Mouse (Mus musculus) liver, embryonic 15.5 days (tissue): Measurements from ENCODE around the gene Vac14. TPM values are rescaled to one million over a fixed set of nuclear protein-coding genes. Genes with fewer than 3 reads are reported as not detected.

Experiments used
- ATAC-seq: fragments of 200-750 bp; cut with Nextera tagmentation; 2 replicates; pipeline ENCODE4 v1.8.0; 2017; ENCODE audit warnings: moderate number of reproducible peaks, mild to moderate bottlenecking, moderate library complexity; ENCODE audit not compliant: insufficient read depth
- H3K27ac ChIP-seq: fragments of 300-500 bp; sonication (generic); replicated peaks from 2 replicates; pipeline ENCODE4 v1.5.1; 2015; ENCODE audit warnings: mild to moderate bottlenecking, inconsistent platforms
- H3K27me3 ChIP-seq: fragments of 300-500 bp; sonication (generic); 2 replicates; pipeline ENCODE4 v1.6.1; 2015; ENCODE audit warnings: mild to moderate bottlenecking, inconsistent platforms
- H3K36me3 ChIP-seq: fragments of 300-500 bp; sonication (generic); replicated peaks from 2 replicates; pipeline ENCODE4 v1.6.1; 2015; ENCODE audit warnings: moderate library complexity, mild to moderate bottlenecking, inconsistent platforms
- H3K4me1 ChIP-seq: fragments of 300-500 bp; sonication (generic); replicated peaks from 2 replicates; pipeline ENCODE4 v1.6.1; 2015; ENCODE audit warnings: inconsistent platforms
- H3K4me2 ChIP-seq: fragments of 300-500 bp; sonication (generic); 2 replicates; pipeline ENCODE4 v1.6.1; 2015; ENCODE audit warnings: moderate library complexity, mild to moderate bottlenecking, inconsistent platforms
- H3K4me3 ChIP-seq: fragments of 300-500 bp; sonication (generic); replicated peaks from 2 replicates; pipeline ENCODE4 v1.5.1; 2015; ENCODE audit warnings: mild to moderate bottlenecking, inconsistent platforms
- H3K9ac ChIP-seq: fragments of 300-500 bp; sonication (generic); 2 replicates; pipeline ENCODE4 v1.6.1; 2015; ENCODE audit warnings: moderate library complexity, mild to moderate bottlenecking, inconsistent platforms
- H3K9me3 ChIP-seq: fragments of 300-500 bp; sonication (generic); replicated peaks from 2 replicates; pipeline ENCODE4 v1.6.1; 2016; ENCODE audit warnings: inconsistent platforms
- WGBS: fragments of 180-500 bp; shearing (Covaris S2); methylation state at CpG from one replicate; pipeline ENCODE4 v1.1.7; 2015; ENCODE audit warnings: mixed read lengths; ENCODE audit not compliant: insufficient replicate concordance; 5-methylcytosine and 5-hydroxymethylcytosine counted together
- polyA plus RNA-seq: library from polyadenylated mRNA; unstranded; fragments of >200 nt; fragmentation: Nextera tagmentation; extraction: Ambion mirVana; gene quantifications from 2 replicates; pipeline ENCODE4 v1.2.1, GENCODE M21; 2015

Vac14 gene
- polyA plus RNA-seq, 1 experiment from 2014 or later: 12.5 TPM

DNA sequence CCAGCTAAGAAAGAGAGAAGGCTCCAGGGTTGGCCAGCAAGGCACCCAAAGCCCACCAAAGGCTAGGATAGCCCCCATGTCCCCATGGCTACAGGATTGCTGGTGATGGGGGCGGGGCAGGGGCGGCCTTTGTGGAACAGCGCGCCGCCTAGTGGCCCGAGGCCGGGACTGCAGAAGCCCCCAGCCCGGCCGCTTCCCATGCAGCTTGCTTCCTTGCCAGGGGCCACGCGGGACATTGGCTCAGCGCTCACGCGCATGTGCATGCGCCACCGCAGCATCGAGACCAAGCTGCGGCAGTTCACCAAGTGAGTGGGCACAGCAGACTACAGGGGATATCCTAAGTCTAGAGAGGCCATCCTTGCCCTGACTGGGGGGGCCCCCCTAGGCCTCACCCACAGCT lies 108.5 kb downstream of the Vac14 start:
- H3K27me3 ChIP-seq: peaks cover 19% of the 10 kb centered on the region
- H3K27ac ChIP-seq: no peak overlapping the region
- ATAC-seq: no peak
- no peaks in the 10 kb centered on the region for H3K9me3 ChIP-seq
- no peak overlapping the region for H3K4me3 ChIP-seq
- no peaks in the 10 kb centered on the region for H3K36me3 ChIP-seq
- H3K4me2 ChIP-seq: no peak overlapping the region
- H3K9ac ChIP-seq: no peak overlapping the region
- 13% methylated on average over 18 of the region's 18 CpGs for WGBS
- peaks cover 16% of the 10 kb centered on the region for H3K4me1 ChIP-seq

DNA sequence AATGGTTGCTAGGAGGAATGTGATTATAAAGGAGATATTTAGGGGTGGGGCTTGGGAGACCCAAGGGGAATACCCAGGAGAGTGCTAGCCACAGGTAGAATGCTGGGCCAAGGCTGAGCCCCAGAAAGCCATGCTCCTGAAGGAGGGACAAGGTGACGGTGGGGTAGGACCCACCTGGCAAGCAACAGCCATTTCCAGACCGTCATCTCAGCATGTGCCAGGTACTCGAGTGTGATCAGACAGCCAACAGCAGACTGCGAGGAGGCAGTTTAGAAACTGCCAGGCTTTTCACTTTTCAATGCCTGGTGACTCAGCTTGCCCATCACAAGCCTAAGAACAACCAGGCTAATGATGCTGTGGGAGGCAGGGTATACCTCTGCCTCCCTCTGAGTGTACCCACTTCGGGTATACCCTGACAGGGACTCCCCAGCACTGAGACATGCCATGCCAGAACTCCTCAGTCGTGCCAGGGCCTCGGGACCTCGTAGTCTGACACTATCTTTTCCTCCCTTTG lies 113.0 kb downstream of the Vac14 start:
- Histone ChIP-seq H3K4me1 (no peaks in the 10 kb centered on the region), H3K4me2 (no peak overlapping the region), H3K9me3 (no peaks in the 10 kb centered on the region), H3K27ac (no peak overlapping the region), H3K4me3 (no peak overlapping the region), H3K36me3 (no peaks in the 10 kb centered on the region), H3K27me3 (no peaks in the 10 kb centered on the region), H3K9ac (no peak overlapping the region)
- 73% methylated on average over 8 of the region's 8 CpGs for WGBS
- no peak for ATAC-seq

DNA sequence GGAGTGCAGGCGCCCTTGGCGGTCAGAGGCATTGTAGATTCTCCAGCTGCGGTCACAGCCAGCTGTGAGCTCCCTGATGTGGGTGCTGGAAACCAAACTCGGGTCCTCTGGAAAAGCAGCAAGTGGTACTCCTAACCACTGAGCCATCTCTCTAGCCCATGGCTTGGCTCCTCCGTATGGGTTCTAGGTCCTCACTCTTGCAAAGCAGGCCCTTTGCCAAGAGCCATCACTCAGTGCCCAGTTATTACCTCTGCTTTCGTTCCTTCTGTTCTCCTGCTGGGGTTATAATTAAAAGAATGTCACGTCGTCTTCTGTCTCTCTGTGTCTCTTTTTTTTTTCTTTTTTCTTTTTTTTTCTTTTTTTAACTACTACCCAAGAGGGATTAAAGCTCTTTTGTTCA lies 114.7 kb downstream of the Vac14 start:
- Histone ChIP-seq H3K9ac (no peak overlapping the region), H3K4me2 (no peak overlapping the region), H3K9me3 (no peaks in the 10 kb centered on the region), H3K36me3 (no peaks in the 10 kb centered on the region), H3K27me3 (no peaks in the 10 kb centered on the region), H3K4me3 (no peak overlapping the region), H3K4me1 (no peaks in the 10 kb centered on the region), H3K27ac (no peak overlapping the region)
- ATAC-seq: no peak
- WGBS: 70% methylated on average over 8 of the region's 8 CpGs

DNA sequence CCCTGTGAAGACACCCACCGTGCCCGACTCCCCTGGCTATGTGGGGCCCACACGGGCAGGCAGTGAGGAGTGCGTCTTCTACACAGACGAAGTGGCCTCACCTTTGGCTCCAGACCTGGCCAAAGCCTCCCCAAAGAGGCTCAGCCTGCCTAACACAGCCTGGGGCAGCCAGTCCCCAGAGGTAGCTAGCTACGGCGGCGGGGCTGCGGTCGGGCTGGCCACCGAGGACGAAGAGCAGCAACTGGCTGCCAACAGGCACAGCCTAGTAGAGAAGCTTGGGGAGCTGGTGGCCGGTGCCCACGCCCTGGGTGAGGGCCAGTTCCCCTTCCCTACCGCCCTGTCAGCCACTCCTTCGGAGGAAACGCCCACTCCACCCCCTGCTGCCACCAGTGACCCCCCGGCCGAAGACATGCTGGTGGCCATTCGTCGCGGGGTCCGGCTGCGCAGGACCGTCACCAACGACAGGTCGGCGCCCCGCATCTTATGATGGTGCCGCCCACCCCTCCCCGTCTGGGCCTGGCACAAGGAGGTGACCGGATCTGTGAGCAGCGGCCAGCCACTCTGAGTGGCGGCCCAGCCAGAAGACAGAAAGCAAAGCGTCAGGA lies 120.3 kb downstream of the Vac14 start:
- H3K9ac ChIP-seq: no peak overlapping the region
- no peaks in the 10 kb centered on the region for H3K4me1 ChIP-seq
- H3K36me3 ChIP-seq: no peaks in the 10 kb centered on the region
- no peaks in the 10 kb centered on the region for H3K9me3 ChIP-seq
- no peak overlapping the region for H3K4me2 ChIP-seq
- no peaks in the 10 kb centered on the region for H3K27me3 ChIP-seq
- H3K27ac ChIP-seq: no peak overlapping the region
- ATAC-seq: no peak
- WGBS: 87% methylated on average over 35 of the region's 35 CpGs
- no peak overlapping the region for H3K4me3 ChIP-seq

DNA sequence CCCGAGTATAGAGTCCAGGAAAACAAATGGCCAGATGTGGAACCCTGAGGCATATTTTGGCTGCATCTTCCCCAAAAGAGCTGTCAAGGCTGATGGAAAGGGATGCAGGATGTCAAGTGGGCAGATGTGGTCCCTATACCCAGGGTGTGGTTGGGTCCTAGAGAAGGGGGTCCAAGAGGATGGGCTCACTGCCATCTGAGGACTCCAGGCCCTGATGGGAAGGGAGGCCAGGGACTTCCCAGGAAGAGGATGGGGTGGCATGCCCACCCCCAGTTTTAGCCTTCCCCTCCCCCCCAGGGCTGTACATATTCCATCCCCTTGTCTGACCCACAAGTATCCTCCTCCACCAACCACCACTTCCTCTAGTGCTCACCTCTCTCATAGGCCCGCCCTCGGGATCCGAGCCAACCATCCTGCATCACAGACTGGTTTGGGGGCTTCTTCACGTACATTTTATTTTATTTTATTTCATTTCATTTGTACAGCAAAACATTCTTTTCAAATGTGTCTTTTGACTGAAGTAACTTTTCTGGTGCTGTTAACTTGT lies 122.3 kb downstream of the Vac14 start:
- H3K9ac ChIP-seq: no peak overlapping the region
- H3K9me3 ChIP-seq: no peaks in the 10 kb centered on the region
- no peak for ATAC-seq
- H3K4me1 ChIP-seq: no peaks in the 10 kb centered on the region; the same call in 1 of the 2 replicates
- 56% methylated on average over 5 of the region's 5 CpGs for WGBS
- no peak overlapping the region for H3K27ac ChIP-seq
- no peak overlapping the region for H3K4me2 ChIP-seq
- H3K4me3 ChIP-seq: no peak overlapping the region
- H3K36me3 ChIP-seq: no peaks in the 10 kb centered on the region
- H3K27me3 ChIP-seq: no peaks in the 10 kb centered on the region

DNA sequence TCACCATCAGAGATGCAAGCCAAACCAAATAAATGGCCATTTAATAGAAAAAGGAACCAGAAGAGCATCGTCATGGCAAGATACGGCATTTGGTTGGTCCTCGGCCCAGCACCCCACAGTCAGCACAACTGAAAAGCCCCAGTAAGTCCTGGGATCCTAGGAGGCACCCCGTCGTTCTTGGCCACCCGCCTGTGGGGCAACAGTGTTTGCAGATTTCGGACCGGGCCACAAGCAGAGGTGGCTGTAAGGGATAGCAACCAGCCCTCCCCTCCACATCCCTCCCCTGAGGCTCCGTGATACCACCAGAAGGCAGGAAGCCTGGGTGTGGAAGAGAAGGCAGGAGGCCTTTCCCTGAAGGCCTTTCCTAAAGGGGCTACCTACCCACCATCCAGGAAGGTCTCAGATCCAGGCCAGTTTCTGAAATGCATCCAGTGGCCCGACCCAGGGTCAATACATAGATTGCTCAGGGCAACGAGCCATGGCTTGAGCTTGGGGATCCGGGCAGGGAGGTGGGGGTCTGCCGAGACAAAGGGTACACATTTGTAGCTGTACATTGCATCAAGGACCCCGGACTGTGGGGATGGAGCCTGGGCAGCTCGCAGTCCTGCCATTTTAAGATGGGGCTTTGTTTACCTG lies 123.5 kb downstream of the Vac14 start:
- Histone ChIP-seq H3K4me1 (no peaks in the 10 kb centered on the region; the same call in 1 of the 2 replicates), H3K4me3 (no peak overlapping the region), H3K27me3 (no peaks in the 10 kb centered on the region), H3K4me2 (no peak overlapping the region), H3K27ac (no peak overlapping the region), H3K36me3 (no peaks in the 10 kb centered on the region), H3K9me3 (no peaks in the 10 kb centered on the region), H3K9ac (no peak overlapping the region)
- ATAC-seq: no peak
- WGBS: 62% methylated on average over 15 of the region's 15 CpGs

DNA sequence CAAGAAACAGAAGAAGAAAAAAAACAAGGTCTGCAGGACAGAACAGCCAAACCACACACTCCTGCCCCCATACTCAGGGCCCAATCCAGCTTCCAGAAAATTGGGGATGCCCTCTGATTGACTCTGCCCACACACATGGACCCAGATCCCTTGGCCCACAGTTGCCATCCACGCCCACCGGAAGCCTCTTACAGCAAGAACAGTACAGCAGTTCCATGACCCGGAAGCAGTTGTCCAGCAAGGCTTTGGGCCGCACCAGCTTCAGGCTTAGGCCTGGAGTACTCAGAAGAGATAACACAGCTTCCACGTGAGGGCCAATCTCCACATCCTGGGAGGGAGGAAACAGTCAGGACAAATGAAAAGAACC lies 124.0 kb downstream of the Vac14 start:
- Histone ChIP-seq H3K4me2 (no peak overlapping the region), H3K4me3 (no peak overlapping the region), H3K36me3 (no peaks in the 10 kb centered on the region), H3K27me3 (no peaks in the 10 kb centered on the region), H3K4me1 (no peaks in the 10 kb centered on the region; the same call in 1 of the 2 replicates), H3K9ac (no peak overlapping the region), H3K9me3 (no peaks in the 10 kb centered on the region), H3K27ac (no peak overlapping the region)
- ATAC-seq: no peak
- WGBS: 64% methylated on average over 5 of the region's 5 CpGs

DNA sequence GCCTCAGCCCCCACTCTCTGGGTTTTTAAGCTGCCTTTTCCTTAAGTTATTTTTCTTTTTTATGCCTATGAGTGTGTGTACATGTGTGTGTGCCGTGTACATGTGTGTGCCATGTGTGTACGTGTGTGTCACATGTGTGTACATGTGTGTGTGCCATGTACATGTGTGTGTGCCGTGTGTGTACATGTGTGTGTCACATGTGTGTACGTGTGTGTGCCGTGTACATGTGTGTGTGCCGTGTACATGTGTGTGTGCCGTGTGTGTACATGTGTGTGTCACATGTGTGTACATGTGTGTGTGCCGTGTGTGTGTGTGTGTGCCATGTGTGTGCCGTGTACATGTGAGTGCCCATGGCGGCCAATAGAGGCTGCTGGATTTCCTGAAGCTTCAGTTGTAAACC lies 126.8 kb downstream of the Vac14 start:
- H3K4me1 ChIP-seq: no peaks in the 10 kb centered on the region; the same call in 1 of the 2 replicates
- no peak for ATAC-seq
- H3K4me3 ChIP-seq: no peak overlapping the region
- H3K36me3 ChIP-seq: no peaks in the 10 kb centered on the region
- H3K27ac ChIP-seq: no peak overlapping the region
- no peaks in the 10 kb centered on the region for H3K27me3 ChIP-seq
- no peak overlapping the region for H3K9ac ChIP-seq
- no peak overlapping the region for H3K4me2 ChIP-seq
- no peaks in the 10 kb centered on the region for H3K9me3 ChIP-seq
- WGBS: 75% methylated on average over 10 of the region's 10 CpGs

DNA sequence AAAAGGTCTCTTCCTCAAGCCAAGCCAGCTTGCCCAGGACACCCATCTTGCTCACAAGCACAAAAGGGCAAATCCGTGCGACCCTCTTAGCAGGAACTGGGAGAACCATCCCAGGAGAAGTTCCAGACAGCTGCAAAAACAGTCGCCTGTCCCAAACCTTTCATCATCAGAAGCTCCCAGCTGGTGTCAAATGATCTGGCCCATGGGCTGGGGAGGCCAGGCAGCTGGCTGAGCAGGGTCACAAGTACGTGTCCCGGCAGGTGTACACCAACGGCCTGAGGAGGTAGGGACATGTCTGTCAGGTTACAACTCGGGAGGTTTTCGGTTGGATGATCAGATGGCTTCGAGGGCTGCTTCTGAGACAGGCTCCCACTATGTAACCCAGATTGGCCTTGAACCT lies 128.3 kb downstream of the Vac14 start:
- ATAC-seq: no peak
- H3K27ac ChIP-seq: no peak overlapping the region
- WGBS: 58% methylated on average over 9 of the region's 9 CpGs
- H3K27me3 ChIP-seq: no peaks in the 10 kb centered on the region
- H3K4me3 ChIP-seq: no peak overlapping the region
- H3K4me1 ChIP-seq: no peaks in the 10 kb centered on the region; the same call in 1 of the 2 replicates
- H3K9ac ChIP-seq: no peak overlapping the region
- H3K9me3 ChIP-seq: no peaks in the 10 kb centered on the region
- H3K4me2 ChIP-seq: no peak overlapping the region
- H3K36me3 ChIP-seq: no peaks in the 10 kb centered on the region

DNA sequence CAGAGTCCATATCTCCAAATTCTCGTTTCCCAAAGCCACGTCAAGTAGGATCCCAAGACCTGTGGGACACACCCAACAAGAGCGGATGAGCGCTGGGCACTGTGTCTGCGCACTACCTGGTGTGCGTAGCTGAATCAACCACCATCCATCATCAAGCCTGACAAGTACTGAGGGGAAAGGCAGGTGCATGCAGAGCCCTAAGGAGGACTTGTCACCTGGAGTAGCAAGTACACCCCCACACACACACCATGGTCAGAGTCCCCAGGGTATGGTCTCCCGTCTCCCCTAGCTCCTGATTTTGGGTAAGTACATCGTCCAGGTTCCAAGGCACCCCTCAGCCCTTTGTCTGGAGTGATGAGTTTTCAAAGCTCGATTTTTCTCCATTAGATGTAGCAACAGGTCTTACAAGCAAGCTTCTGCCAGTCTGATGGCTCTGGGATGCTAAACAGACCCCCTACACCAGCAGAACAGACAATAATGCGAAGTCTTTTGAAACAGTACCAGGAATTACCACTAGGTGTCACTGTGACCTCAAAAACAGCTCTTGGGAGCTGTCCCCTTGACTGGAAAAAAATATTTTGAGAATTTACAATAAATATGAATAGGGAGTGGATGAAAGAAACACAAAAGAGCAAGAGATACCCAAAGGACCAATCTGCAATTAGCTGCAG lies 131.2 kb downstream of the Vac14 start:
- WGBS: 50% methylated on average over 10 of the region's 10 CpGs
- H3K4me1 ChIP-seq: no peaks in the 10 kb centered on the region
- no peak for ATAC-seq
- no peaks in the 10 kb centered on the region for H3K27me3 ChIP-seq
- no peak overlapping the region for H3K4me3 ChIP-seq
- H3K9me3 ChIP-seq: no peaks in the 10 kb centered on the region
- H3K4me2 ChIP-seq: no peak overlapping the region
- no peaks in the 10 kb centered on the region for H3K36me3 ChIP-seq
- no peak overlapping the region for H3K27ac ChIP-seq
- no peak overlapping the region for H3K9ac ChIP-seq

DNA sequence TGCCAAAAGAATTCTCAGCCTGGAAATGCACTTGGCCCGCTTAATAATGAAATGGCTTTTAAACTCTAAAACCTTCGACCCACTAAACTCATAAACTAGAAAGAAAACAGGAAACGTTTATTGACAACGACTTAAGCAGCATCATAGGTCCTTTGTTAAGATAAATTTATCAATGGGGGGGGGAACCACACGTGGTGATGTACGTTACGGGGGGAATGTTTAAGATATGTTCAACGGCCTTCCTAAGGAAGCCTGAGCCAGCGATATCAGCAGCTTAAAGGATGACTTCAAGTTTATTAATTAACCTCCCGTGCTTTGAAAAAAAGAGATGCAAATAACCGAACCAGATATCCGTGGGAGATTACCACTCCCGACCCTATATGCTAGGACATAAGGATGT lies 131.9 kb downstream of the Vac14 start:
- no peak overlapping the region for H3K4me3 ChIP-seq
- no peaks in the 10 kb centered on the region for H3K27me3 ChIP-seq
- no peaks in the 10 kb centered on the region for H3K36me3 ChIP-seq
- H3K9ac ChIP-seq: no peak overlapping the region
- no peak overlapping the region for H3K4me2 ChIP-seq
- no peaks in the 10 kb centered on the region for H3K4me1 ChIP-seq
- no peak for ATAC-seq
- no peaks in the 10 kb centered on the region for H3K9me3 ChIP-seq
- 34% methylated on average over 13 of the region's 13 CpGs for WGBS
- no peak overlapping the region for H3K27ac ChIP-seq
